Mouse (Mus musculus) activated CD4-positive, CD25-positive, alpha-beta regulatory T cell, adult 9 weeks (primary cell): ENCODE measurements around the gene Dll1. TPM values are rescaled to one million over a fixed set of nuclear protein-coding genes. Genes with fewer than 3 reads are reported as not detected.

ENCODE experiments used
- polyA plus RNA-seq: library from polyadenylated mRNA; unstranded; fragments of 100-300 nt; shearing (Covaris generic); gene quantifications from one replicate; pipeline ENCODE4 v1.2.1, GENCODE M21; 2017

Gene Dll1
- polyA plus RNA-seq: 0.88 TPM

DNA sequence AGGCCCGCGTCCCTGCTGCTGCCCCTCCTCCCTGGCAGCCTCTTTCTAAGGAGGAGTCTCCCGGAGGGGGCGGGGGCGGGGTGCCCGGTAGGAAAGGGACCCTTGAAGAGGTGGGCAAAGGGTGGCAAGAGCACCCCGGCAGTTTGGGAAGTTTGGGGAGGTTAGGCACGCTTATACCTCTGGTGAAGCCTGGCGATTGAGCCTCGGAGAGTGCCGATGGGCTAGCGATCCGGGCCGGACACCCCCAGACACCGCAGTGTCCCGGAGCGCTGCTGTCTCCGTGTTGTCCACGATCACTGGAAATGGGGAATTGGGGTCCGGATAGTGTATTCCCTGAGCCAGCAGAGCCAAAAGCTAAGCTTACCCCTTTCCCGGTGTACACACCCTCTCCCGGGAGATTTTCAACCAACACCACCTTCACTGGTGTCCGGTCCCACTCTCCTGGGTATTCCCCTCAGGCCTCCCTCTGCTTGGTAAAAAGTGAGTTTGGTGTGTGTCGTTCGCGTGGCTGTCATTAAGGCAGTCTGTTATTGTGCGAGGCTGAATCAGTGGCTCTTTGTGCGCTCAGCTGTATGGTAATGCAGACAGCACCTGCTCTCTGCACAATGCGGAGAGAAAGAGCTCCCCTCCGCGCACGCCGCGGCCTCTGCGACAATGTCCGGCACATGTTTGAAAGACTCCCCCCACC is at the start of gene Dll1:
TSS of gene Dll1 (minus strand) at position 379 of the 688 bp plus-strand sequence.

DNA sequence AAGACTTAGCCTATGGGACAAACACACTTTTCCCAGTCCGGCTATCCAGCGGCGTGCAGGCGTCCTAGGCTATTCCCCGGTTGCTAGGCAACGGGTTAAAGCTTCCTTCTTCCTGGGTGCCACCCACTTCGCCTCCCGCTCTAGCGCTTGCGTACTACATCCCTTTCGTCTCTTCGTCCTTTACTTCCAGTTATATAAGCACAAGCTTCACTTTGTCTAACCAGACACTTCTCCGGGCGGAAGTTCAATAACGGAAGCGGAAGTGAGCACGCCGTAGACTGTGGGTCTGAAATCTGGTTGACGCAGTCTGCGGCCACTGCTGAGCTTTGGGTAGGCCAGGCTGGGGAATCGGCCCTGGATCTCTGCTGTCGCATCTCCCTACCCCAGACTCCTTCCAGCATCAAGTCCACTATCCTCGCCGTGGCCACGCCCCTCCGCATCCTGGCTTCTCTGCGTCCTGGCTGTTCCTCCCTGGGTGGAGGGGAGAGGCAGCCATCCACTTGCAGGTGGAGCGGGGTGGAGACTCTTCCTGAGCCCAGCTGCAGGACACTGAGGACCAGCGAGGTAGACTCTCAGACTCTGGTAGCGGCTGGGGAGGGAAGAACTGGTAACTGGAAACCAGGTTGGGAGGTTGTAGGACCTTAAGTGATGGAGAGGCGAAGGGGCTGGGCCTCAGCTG is 19.5 kb upstream of the Dll1 start, which contains the start of gene Fam120b:
TSS of gene Fam120b (plus strand) at position 206 of the 679 bp plus-strand sequence.

Other genes starting within 250 kb of the Dll1 start
- 60.5 TPM for gene Fam120b, start 19.3 kb upstream of the Dll1 start, polyA plus RNA-seq
- 304 TPM for gene Psmb1, start 122.9 kb upstream of the Dll1 start, polyA plus RNA-seq
- 52.6 TPM for gene Tbp, start 123.0 kb upstream of the Dll1 start, polyA plus RNA-seq
- gene Pdcd2, start 150.4 kb upstream of the Dll1 start, polyA plus RNA-seq: 21.1 TPM
- 8.2 TPM for gene Prdm9, start 187.5 kb upstream of the Dll1 start, polyA plus RNA-seq